Mouse (Mus musculus): ENCODE data around the gene Olfr1168.

Gene Olfr1168

DNA sequence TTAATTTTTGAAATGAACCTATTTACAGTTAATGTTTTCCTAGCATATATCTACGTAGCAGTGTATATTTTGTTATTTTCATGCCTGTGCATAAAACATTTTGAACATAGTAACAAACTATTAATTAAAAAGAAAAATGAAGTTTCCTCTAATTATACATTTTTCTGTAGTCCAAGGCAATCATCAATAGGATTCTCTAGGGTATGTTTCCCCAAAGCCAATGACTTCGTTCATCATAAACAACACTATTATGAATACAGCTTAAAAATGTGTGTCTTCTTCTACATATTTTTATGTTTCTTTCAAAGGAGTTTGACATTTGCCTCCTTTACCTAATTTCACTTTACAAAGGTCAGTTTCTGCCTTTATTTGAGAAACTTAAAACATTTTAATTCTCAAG, at the start of gene Olfr1168:
TSS of gene Olfr1168 (plus strand) at position 301 of the 400 bp plus-strand sequence.
- in situ Hi-C loops (cut with MboI, MseI), result loop anchor here in 1 of 2 experiments (10.0 kb wide), 1 partner anchor 213 kb away; no protein-coding TSS in a partner anchor

DNA sequence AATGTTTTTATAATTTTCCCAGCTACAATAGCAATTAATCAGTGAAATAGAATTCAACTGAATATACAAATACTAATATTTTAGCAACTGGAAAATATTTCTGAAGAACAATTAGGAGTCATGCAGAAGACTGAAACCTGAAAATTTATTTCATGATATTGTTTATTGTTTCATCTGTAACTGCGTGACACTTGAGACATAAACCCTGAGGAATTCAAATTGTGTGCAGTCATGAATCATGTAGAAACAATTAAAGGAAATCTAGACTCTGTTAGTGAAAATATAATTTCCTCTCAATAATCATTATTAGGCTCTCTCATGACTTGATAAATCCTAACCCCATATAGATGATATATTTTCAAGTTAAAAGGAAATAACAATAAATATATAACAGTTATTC, 26.6 kb upstream of the Olfr1168 start, which contains the start of gene Olfr1167:
TSS of gene Olfr1167 (minus strand) at position 101 of the 400 bp plus-strand sequence.
- in situ Hi-C loops (cut with MboI, MseI), result loop anchor here in 1 of 2 experiments (5.0 kb wide), 1 partner anchor 107 kb away; no protein-coding TSS in a partner anchor

DNA sequence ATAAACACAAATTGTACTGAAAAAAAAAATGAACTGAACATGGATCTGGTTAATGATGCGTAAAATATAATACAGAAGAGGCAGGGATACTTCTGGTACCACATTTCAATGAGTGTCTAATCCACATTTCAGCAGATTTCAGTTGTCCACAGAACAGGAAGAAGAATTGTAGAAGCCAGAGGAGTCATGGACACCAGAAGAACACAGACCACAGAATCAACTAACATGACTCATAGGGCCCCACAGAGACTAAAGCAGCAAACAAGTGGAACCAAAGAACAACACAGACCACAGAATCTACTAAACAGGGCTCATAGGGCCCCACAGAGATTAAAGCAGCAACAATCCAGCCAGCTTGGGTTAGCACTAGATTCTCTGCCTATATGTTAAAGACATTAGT, 39.1 kb downstream of the Olfr1168 start:
- in situ Hi-C loops (cut with MboI, MseI), result no loop called here

DNA sequence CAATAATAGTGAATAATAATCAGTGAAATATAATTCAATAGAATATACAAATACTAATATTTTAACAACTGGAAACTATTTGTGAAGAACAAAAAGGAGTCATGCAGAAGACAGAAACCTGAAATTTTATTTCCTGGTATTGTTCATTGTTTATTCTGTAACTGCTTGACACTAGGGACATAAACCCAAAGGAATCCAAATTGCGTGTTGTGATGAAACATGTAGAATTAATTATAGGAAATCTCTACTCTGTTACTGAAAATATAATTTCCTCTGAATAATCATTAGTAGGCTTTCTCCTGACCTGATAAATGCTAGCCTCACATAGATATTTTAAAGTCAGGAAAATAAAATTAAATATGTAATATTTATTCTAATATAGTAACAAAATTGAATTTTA, 46.6 kb downstream of the Olfr1168 start, which contains the start of gene Olfr1170:
TSS of gene Olfr1170 (minus strand) at position 101 of the 400 bp plus-strand sequence.
- in situ Hi-C loops (cut with MboI, MseI), result no loop called here

Data from T-helper 17 cell (primary cell).